Mouse (Mus musculus) heart, adult 18-20 months (tissue): ENCODE measurements around the gene Sstr5. TPM values are rescaled to one million over a fixed set of nuclear protein-coding genes. Genes with fewer than 3 reads are reported as not detected.

Experiments used
- DNase-seq, 2 experiments: peaks; one replicate each; pipeline ENCODE4 v3.0.0; 2021 to 2022; ENCODE audit warnings: mixed read lengths in 1 of 2
- total RNA-seq, 2 experiments: library from RNA; stranded (reverse); gene quantifications; 2 replicates each; pipeline ENCODE4 v1.2.3; 2021

Gene Sstr5
- total RNA-seq, 2 experiments from 2014 or later: not detected

DNA sequence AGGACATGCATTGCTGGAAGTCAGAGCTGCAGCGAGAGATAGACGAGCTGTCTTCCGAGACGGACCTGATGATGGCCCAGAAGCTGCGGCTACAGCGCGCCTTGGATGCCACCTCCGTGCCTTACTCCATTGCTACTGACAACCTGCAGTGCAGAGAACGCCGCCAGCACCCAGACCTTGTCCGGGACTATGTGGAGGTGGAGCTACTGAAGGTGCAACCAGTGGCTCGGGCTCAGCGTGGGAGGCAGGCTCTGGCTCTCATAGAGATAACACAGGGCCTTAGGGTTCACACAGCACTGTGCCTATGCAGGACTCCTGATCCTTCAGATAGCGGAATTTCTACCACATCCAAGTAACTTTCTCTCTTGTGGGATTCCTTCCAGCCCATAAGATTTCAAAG, 25.0 kb downstream of the Sstr5 start:
- DNase-seq: no peak

DNA sequence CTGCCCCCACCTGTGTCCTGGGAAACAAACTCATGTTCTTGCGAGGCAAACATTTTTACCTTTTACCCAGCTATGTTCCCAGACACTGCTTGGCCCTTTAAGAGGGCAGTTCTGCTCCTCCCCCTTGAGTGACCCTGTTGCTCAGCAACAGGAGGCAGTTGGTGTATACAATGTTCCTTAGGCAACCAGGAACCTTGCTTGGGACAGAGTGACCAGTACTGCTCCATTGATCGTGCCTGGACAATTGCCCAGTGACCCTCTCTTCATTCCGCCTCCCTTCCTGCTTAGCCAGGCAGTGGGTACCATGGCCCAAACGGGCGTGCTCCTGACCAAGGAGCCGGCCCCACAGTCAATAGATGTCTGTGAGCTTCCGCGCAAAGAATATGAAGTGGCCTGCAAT, 25.7 kb downstream of the Sstr5 start:
- peak; percentile 37 for DNase-seq

DNA sequence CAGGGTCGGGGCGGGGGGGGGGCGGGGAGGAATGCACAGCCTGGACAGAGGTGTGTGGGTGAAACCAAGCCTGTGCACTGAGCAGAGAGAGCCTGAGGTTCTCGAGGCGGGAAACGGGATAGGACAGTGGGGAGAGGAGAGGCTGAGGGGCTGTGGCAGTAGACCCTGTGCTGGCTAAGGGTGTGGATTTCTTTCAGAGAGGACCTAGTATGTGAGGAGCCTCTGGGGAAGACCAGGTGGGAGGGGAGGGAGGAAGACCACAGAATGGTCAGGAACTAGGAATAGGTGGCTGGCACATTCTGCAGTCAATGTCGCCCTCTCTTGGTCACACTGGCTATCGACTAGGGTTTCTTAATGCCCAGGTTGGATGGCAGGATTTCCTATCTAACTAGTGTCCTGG, 27.3 kb downstream of the Sstr5 start:
- peak; percentile 42 to 78 for DNase-seq

DNA sequence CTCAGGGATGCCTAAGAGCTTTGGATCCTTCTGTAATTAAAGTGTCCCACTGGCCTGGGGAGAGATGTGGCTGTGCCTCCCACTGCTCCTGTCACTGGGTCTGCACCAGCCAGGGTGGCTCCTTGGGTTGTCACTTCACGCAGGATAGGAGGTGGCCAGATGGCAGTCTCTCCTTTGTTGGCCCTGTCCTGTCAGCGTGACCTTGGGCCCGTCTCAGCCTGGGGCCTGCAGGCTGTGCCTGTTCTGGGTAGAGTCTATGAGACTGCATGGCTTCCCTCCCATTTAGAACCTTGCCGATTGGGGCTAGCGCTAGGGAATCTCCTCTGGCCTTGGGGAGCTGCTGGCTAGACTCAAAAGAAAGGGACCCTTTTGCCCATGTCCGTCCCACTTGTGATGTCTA, 28.8 kb downstream of the Sstr5 start:
- DNase-seq: no peak

DNA sequence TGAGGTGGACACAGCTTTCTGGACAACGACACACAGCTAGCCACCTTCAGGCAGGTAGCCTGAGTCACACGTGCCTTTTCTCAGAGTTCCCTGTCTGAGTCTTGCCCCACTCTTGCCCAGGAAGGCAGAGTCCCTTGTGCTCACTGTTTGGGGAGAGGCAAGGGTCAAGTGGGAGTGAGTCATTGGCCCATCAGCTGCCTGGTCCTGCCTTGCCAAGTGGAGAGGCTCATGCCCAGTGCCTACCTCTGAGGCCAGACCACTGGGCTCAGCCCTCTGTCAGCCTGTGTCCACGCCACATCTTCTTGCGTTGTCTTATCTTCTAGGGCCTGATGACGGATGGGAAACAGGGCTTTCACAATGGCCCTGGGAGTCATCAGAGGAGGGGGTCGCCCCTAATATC, 29.3 kb downstream of the Sstr5 start:
- peak in 1 of 2 experiments; percentile 24 for DNase-seq

DNA sequence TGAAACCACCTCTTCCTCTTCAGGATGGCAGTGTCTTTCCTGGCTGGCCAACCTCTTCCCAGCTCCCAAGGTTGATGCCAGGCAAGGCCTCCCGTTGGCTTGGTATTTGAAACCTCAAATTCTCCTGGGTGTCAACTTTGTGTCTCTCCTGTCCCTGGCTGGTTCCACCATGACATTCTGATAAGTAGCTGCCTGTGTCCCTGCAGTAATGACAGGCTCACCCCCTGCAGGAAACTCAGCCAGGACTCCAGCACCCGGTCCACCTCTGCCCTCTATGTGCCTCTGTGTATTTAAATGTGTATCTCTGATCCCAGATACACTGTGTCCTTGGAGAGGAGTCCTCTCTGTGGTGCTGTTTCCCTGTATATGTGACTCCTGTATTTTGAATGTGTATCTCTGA, 30.8 kb downstream of the Sstr5 start:
- DNase-seq: no peak

DNA sequence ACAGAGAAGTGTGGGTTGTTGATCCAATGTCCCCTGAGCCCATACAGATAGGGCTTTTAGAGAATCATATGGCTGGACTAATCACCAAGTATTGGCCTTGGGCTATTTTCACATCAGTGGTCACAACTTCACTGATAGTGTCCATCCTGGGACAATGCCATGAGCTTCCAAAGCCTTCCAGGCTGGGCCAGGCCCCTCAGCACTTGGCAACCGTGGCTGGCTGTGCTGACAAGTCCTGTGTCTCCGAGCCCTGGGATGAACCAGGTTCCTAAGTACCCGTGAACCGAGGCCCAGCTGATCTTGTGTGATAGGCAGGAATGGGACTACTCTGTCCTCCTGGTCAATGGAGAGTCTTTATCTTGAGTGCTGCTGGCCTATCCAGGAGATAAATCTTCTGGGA, 33.0 kb downstream of the Sstr5 start:
- DNase-seq: no peak

DNA sequence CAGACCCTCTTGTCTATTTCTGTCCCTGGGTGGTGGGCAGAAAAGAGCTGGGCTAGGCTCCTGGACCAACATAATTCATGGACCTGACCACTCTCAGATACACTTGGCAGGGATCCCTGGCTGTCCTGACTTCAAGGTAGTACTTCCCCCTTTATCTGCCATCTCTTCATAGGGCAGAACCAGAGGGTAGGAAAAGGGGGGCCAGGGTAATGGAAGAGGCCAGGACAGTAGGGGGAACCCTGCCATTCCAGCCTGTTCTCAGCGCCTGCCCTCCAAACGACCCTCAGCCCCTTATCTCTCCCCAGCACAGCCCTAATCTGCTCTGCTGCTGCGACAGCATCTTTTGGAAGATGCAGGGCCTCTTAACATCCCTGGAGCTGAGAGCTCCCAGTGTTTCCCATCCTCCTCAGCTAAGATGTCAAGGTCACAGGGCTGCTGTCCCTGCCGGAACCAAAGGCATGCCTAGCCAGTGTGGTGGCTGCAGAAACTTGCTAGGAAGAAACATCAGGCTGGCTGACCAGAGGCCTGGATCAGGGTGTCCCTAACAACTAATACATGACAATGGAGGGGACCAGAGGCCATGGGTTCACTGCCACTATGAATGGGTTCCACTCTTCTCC, 33.7 kb downstream of the Sstr5 start:
- no peak for DNase-seq

DNA sequence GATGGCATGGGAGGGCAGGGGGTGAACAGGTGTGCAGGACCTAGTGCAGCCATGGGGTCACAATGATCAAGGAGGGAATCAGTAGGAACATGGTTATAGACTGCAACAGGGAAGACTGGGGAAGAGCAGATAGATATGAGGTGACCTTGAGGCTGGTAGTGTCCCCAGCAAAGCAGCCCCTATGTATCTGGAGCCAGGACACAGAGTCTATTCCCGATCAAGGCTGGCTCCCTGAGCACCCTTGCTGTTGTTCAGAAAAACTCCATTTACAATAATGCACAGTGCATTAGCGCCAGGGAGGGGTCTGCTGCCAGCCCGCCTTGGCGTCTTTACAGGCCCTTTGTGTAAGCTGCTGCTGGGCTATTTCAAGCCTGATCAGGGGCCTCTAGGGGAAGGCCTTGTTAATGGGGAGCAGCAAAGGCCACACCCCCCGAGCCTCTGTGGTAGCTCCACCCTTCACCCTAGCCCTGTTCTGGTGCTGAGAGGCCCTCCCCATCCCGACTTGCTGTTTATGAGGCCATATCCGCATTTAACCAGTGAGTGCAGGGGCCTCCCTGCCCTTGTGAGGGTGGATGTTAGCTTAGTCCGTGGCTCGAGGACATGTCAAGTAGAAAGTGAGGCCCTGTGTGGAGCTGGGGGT, 34.7 kb downstream of the Sstr5 start:
- peak in 1 of 2 experiments; percentile 31 for DNase-seq

DNA sequence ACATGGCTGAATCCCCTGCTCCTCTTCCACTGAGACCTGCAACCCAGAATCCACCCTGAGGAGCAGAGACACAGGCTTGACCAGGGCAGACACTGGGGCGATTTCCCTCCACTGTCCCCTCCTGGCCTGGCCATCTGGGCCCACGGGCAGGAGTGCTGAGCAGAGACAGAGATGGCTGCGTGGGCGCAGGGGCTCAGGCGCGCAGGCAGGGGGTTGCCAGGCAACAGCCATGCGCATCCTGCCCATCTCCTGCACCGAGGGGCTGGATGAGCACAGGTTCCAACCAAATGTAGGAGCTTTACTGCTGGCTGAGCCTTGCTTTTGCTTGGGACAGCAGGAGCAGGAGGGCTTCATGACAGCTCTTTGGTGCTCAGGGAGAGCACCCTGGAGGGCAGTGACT, 40.5 kb downstream of the Sstr5 start:
- DNase-seq: no peak

DNA sequence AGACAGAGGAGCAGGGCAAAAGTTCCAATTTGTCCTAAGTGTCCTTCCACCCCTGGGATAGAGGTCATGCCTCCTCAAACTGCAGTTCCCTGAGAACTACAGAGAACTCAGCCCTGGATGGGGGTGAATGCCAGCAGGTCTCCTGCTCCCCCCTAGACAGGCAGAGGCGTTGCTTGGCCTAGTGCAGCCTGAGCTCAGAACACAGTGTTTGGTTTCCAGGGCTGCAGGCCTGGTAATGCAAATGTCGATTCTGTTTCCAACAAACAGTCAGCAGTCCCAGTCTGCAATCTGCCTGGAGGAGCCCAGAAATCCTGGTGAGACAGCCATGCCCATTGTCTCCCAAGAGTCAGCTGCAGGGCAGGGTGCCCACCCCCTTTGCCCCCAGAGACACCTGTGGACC, 42.8 kb downstream of the Sstr5 start, which contains the start of gene Tekt4:
Gene Tekt4, plus strand, starts transcription at position 344 of the 400 bp plus-strand sequence.
- no peak for DNase-seq

DNA sequence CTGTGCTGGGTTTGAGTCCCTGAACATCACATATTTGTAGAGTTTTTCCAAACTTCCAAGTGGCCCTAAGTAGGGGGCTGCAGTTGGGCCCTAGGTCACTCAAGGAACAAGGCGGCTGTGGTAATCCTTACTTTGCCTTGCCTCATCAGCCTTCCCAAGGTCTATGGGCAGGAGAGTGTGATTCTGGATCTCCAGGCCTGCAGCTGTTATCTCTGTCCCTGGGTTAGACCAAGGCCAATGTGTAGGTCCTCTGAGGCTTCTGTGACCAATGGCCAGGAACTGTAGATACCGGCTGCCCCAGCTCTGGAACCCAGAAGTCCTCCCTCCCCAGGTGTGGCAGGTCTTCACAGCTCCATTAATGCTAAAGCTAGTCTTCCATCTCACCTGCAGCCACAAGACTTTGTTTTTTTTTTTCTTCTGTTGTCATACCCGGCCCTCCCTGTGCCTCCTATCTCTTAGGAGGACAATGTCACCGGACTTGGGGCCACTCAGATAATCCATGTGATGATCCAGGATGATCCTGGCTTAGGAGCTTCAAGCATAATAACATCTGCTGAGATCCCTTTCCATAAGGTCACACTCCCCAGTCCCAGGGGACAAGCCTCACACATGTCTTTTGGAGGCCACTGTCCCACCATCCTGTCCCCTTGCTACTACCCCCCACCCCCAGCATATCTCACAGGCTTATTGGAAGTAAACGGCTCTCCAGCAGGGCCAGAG, 44.7 kb downstream of the Sstr5 start:
- no peak for DNase-seq

DNA sequence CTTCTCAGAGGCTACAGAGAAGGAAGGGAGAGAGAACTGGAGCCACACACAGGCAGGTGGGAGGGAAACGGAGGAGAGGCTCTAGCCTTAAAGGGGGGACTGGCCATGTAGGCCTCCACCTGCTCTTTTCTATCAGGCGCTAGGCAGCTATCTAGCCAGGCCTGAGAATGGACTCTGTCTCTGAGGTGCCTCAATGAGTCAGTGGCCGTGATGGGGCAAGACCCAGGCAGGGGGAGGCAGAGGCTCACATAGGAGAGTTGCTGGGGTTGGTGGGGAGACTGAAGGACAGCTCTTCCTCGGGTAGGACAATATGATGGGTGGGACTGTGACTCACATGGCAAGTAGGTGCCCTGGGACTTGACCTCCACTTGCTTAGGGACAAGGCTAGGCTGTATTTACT, 46.8 kb downstream of the Sstr5 start:
- DNase-seq: no peak

DNA sequence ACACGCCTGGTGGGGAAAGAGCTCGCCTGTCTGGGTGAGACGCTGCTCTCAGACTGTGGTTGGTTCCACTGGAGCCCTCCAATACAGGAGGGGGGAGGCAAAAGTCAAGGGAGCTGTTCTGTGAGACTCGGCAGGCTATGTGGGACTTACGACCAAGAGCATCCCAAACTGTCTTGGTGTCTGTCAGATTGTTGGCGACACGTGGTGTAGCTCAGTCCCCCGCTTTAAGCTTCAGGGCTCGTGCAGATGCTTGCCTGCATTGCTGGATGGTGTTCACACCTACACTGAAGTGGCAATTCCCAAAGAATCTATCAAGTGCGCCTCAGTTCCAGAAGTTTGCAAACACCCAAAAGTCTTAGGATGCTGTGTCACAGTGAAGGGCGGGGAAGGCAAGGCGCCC, 49.2 kb downstream of the Sstr5 start:
- DNase-seq: no peak

DNA sequence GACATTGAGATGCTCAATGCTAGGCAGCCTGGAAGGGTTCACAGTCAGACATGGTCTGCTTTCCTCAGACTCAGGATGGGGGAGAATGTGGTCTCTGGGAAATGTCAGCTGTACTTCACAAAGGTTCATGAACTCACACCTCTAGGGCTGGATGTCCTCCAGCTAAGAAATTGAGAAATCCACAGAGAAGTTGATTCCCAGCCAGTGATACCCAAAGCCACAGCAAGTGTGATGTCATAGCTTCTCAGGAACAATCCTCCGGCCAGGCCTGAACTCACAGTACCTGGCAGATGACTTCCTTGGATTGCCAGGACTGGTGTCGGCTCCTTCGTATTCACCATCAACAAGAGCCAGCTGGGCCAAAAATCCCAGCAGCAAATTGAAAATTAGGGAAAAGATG, 51.2 kb downstream of the Sstr5 start:
- no peak for DNase-seq

DNA sequence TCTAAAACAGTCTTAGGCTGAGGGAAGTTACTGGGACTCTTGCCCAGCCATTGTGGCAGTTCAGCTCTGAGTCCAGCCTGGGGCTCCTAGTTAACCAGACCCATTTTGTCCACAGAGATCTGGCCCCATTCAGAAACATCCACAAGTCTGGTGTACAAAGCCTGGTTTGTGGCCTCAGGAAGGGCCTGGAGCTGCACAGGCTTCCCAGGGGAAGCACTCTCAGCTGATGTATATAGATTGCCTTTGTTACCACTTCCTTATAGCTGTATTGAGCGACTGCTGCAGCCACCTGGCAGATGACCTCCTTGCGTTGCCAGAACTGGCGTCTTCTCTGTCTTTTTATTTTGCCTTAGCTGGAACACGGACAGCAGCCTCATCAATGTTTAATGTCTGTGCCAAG, 52.0 kb downstream of the Sstr5 start:
- DNase-seq: no peak

DNA sequence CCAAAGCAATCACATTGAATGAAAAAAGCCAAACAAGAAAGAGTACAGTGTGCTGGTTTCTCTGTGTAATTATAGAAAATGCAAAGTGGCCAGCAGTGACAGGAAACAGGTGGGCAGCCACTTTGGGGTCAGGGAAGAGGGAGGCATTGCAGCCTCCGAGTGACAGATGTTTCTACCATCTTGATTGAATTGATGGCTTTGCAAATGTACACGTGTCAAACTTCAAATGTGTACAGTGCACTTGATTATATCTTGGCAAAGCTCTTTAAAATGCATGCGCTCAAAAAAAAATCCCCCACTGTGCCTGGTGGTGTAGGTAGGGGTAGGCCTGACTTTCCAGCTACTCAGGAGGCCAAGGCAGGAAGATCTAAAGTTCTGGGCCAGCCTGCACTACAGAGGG, 54.2 kb downstream of the Sstr5 start:
- no peak for DNase-seq

DNA sequence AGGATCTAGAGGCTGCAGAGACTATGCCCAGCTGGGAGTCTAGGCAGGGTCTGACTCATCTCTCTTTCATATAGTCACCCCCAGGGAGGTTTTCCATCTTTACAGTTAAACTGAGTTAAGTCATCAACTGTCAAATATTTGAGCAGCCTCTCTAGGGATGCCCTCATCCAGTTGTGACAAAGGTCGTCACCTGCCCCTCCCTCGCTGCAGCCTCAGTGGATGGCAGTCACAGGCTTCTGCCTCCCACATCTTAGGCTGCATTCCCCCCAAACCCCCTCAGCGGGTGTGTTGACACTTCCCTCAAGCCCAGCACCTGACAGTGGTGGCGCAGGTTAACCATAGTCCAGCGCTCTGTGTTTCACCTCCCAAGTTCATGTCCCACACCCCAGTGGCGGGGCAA, 55.7 kb downstream of the Sstr5 start:
- DNase-seq: no peak

Other genes starting within 250 kb of the Sstr5 start
- 1 to 10 TPM in 1 of 2 experiments, under 1 TPM in 1; 0.62 to 1.3 TPM for gene Baiap3, start 240.9 kb downstream of the Sstr5 start, total RNA-seq
- 100 to 1,000 TPM in 1 of 2 experiments, 10 to 100 TPM in 1; 90.7 to 105 TPM for gene Ube2i, start 222.7 kb downstream of the Sstr5 start, total RNA-seq
- under 1 TPM; 0.46 to 0.50 TPM for gene Prss34, start 198.9 kb downstream of the Sstr5 start, total RNA-seq
- gene Prss28, start 188.6 kb downstream of the Sstr5 start, total RNA-seq: not detected
- not detected for gene Prss29, start 178.6 kb downstream of the Sstr5 start, total RNA-seq
- under 1 TPM; 0.37 to 0.62 TPM for gene Tpsab1, start 151.7 kb downstream of the Sstr5 start, total RNA-seq
- gene Tpsb2, start 131.0 kb downstream of the Sstr5 start, total RNA-seq: 1 to 10 TPM; 2.0 to 2.6 TPM
- not detected for gene Tpsg1, start 128.0 kb downstream of the Sstr5 start, total RNA-seq
- gene Cacna1h, start 63.5 kb downstream of the Sstr5 start, total RNA-seq: 1 to 10 TPM; 6.1 to 6.7 TPM
- gene Tekt4, start 42.7 kb downstream of the Sstr5 start, total RNA-seq: under 1 TPM in 1 of 2 experiments, not detected in 1; 0.67 TPM
- gene Sox8, start 73.4 kb upstream of the Sstr5 start, total RNA-seq: under 1 TPM; 0.20 to 0.31 TPM
- 10 to 100 TPM; 29.8 to 31.8 TPM for gene Lmf1, start 81.8 kb upstream of the Sstr5 start, total RNA-seq
- under 1 TPM in 1 of 2 experiments, not detected in 1; 0.77 TPM for gene Gng13, start 219.9 kb upstream of the Sstr5 start, total RNA-seq
- gene Chtf18, start 230.1 kb upstream of the Sstr5 start, total RNA-seq: 1 to 10 TPM in 1 of 2 experiments, under 1 TPM in 1; 0.84 to 1.3 TPM
- gene Rpusd1, start 230.4 kb upstream of the Sstr5 start, total RNA-seq: 1 to 10 TPM; 3.6 to 5.2 TPM
- gene Mslnl, start 238.8 kb upstream of the Sstr5 start, total RNA-seq: not detected